Mouse (Mus musculus): ENCODE measurements around the gene Fam89b. TPM values are rescaled to one million over a fixed set of nuclear protein-coding genes. Genes with fewer than 3 reads are reported as not detected.

Gene Fam89b
- total and polyA plus RNA-seq, 2 experiments: 6.8 to 56.6 TPM

GRCm38 (mm10) chr19:5767271-5767670, 37.8 kb upstream of the Fam89b start:
- DNase-seq (ENCODE audit: extremely low read depth, low read depth, low spot score): no peak
- Histone ChIP-seq H3K36me3 (ENCODE audit: control insufficient read depth, insufficient read depth, low read length) (peaks cover 16% of the 10 kb centered on the region), H3K27ac (replicated peaks; ENCODE audit: insufficient read depth, low read depth, low read length) (no peak overlapping the region), H3K4me1 (ENCODE audit: control insufficient read depth, insufficient read depth, low read length) (peaks cover 6% of the 10 kb centered on the region), H3K4me3 (ENCODE audit: insufficient read depth, low read depth, low read length) (no peak overlapping the region), H3K9ac (ENCODE audit: low read depth, low read length) (no peak overlapping the region), H3K79me2 (ENCODE audit: control insufficient read depth, insufficient read depth, low read length) (peaks cover 5% of the 10 kb centered on the region; the same call in 1 of the 2 replicates), H3K27me3 (ENCODE audit: control insufficient read depth, insufficient read depth, low read length) (no peaks in the 10 kb centered on the region)
- TF ChIP-seq CTCF (IDR thresholded peaks at IDR 0.05; ENCODE audit: low read depth, low read length) (no peak), POLR2A (IDR thresholded peaks at IDR 0.05; ENCODE audit: extremely low read depth, insufficient read depth, low read length) (no peak)
- WGBS: 88% methylated on average over 4 of the region's 4 CpGs

GRCm38 (mm10) chr19:5763163-5763562, 33.7 kb upstream of the Fam89b start:
- Histone ChIP-seq H3K79me2 (ENCODE audit: control insufficient read depth, insufficient read depth, low read length) (no peaks in the 10 kb centered on the region), H3K4me3 (ENCODE audit: insufficient read depth, low read depth, low read length) (no peak overlapping the region), H3K4me1 (ENCODE audit: control insufficient read depth, insufficient read depth, low read length) (no peaks in the 10 kb centered on the region), H3K27ac (replicated peaks; ENCODE audit: insufficient read depth, low read depth, low read length) (no peak overlapping the region), H3K36me3 (ENCODE audit: control insufficient read depth, insufficient read depth, low read length) (peaks cover 25% of the 10 kb centered on the region), H3K27me3 (ENCODE audit: control insufficient read depth, insufficient read depth, low read length) (no peaks in the 10 kb centered on the region), H3K9ac (ENCODE audit: low read depth, low read length) (no peak overlapping the region)
- TF ChIP-seq CTCF (IDR thresholded peaks at IDR 0.05; ENCODE audit: low read depth, low read length) (no peak), POLR2A (IDR thresholded peaks at IDR 0.05; ENCODE audit: extremely low read depth, insufficient read depth, low read length) (no peak)
- peak; percentile 41 for DNase-seq (ENCODE audit: extremely low read depth, low read depth, low spot score)
- WGBS: 84% methylated on average over 6 of the region's 6 CpGs

- Histone ChIP-seq H3K27ac (replicated peaks; ENCODE audit: insufficient read depth, low read depth, low read length) (no peak overlapping the region), H3K4me3 (ENCODE audit: insufficient read depth, low read depth, low read length) (no peak overlapping the region), H3K27me3 (ENCODE audit: control insufficient read depth, insufficient read depth, low read length) (no peaks in the 10 kb centered on the region), H3K4me1 (ENCODE audit: control insufficient read depth, insufficient read depth, low read length) (no peaks in the 10 kb centered on the region), H3K36me3 (ENCODE audit: control insufficient read depth, insufficient read depth, low read length) (peaks cover 18% of the 10 kb centered on the region), H3K79me2 (ENCODE audit: control insufficient read depth, insufficient read depth, low read length) (no peaks in the 10 kb centered on the region), H3K9ac (ENCODE audit: low read depth, low read length) (no peak overlapping the region)
- WGBS: 93% methylated on average over 14 of the region's 14 CpGs
- DNase-seq (ENCODE audit: extremely low read depth, low read depth, low spot score): no peak
- TF ChIP-seq POLR2A (IDR thresholded peaks at IDR 0.05; ENCODE audit: extremely low read depth, insufficient read depth, low read length): no peak
- TF ChIP-seq CTCF (IDR thresholded peaks at IDR 0.05; ENCODE audit: low read depth, low read length): no peak
Observed at GRCm38 (mm10) chr19:5758878-5759403, 29.5 kb upstream of the Fam89b start.

GRCm38 (mm10) chr19:5756991-5757636, 27.7 kb upstream of the Fam89b start:
- no peak overlapping the region for H3K27ac ChIP-seq (replicated peaks; ENCODE audit: insufficient read depth, low read depth, low read length)
- H3K27me3 ChIP-seq (ENCODE audit: control insufficient read depth, insufficient read depth, low read length): no peaks in the 10 kb centered on the region
- H3K4me1 ChIP-seq (ENCODE audit: control insufficient read depth, insufficient read depth, low read length): no peaks in the 10 kb centered on the region
- H3K79me2 ChIP-seq (ENCODE audit: control insufficient read depth, insufficient read depth, low read length): no peaks in the 10 kb centered on the region
- TF ChIP-seq POLR2A (IDR thresholded peaks at IDR 0.05; ENCODE audit: extremely low read depth, insufficient read depth, low read length): no peak
- no peak for TF ChIP-seq CTCF (IDR thresholded peaks at IDR 0.05; ENCODE audit: low read depth, low read length)
- no peak overlapping the region for H3K9ac ChIP-seq (ENCODE audit: low read depth, low read length)
- H3K4me3 ChIP-seq (ENCODE audit: insufficient read depth, low read depth, low read length): no peak overlapping the region
- WGBS: 46% methylated on average over 36 of the region's 36 CpGs
- peaks cover 14% of the 10 kb centered on the region for H3K36me3 ChIP-seq (ENCODE audit: control insufficient read depth, insufficient read depth, low read length)
- no peak for DNase-seq (ENCODE audit: extremely low read depth, low read depth, low spot score)

DNA sequence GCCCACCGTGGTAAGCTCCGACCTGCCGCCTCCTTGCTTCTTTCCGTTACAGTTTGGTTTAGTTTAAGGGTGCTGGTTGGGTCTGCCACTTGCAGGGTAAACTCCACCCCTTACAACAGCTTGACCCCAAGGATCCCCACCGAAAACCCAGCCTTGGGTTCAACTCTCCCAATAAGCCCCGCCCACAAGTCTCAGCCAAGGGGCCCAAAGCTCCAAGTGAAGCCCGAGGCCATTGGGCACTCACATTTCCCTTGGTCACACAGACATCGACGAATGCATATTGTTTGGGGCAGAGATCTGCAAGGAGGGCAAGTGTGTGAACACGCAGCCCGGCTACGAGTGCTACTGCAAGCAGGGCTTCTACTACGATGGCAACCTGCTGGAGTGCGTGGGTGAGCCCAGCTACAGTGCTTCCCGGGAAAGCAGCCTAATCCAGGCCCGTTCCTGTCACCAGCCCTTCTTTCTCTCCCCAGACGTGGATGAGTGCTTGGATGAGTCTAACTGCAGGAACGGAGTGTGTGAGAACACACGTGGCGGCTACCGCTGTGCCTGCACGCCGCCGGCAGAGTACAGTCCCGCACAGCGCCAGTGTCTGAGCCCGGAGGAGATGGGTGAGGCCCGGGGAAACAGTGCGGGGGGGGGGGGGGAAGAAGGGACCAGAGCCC, 27.0 kb upstream of the Fam89b start:
- H3K27me3 ChIP-seq (ENCODE audit: control insufficient read depth, insufficient read depth, low read length): no peaks in the 10 kb centered on the region
- no peak for TF ChIP-seq CTCF (IDR thresholded peaks at IDR 0.05; ENCODE audit: low read depth, low read length)
- no peak for TF ChIP-seq POLR2A (IDR thresholded peaks at IDR 0.05; ENCODE audit: extremely low read depth, insufficient read depth, low read length)
- no peak for DNase-seq (ENCODE audit: extremely low read depth, low read depth, low spot score)
- WGBS: 47% methylated on average over 29 of the region's 29 CpGs
- H3K9ac ChIP-seq (ENCODE audit: low read depth, low read length): no peak overlapping the region
- no peak overlapping the region for H3K27ac ChIP-seq (replicated peaks; ENCODE audit: insufficient read depth, low read depth, low read length)
- no peaks in the 10 kb centered on the region for H3K79me2 ChIP-seq (ENCODE audit: control insufficient read depth, insufficient read depth, low read length)
- H3K4me1 ChIP-seq (ENCODE audit: control insufficient read depth, insufficient read depth, low read length): no peaks in the 10 kb centered on the region
- H3K4me3 ChIP-seq (ENCODE audit: insufficient read depth, low read depth, low read length): no peak overlapping the region
- peaks cover 14% of the 10 kb centered on the region for H3K36me3 ChIP-seq (ENCODE audit: control insufficient read depth, insufficient read depth, low read length)

DNA sequence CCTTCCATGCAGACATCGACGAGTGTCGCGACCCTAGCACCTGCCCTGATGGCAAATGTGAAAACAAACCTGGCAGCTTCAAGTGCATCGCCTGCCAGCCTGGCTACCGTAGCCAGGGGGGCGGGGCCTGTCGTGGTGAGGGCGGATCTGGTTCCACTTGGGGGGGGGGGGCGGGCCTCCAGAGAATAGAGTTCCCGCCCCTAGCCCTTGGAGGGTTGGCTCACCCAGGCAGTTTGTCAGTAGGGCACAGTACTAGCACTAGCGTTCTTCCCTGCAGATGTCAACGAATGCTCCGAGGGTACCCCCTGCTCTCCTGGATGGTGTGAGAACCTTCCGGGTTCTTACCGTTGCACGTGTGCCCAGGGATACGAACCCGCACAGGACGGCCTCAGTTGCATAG, 22.3 kb upstream of the Fam89b start:
- Histone ChIP-seq H3K36me3 (ENCODE audit: control insufficient read depth, insufficient read depth, low read length) (no peaks in the 10 kb centered on the region), H3K27me3 (ENCODE audit: control insufficient read depth, insufficient read depth, low read length) (no peaks in the 10 kb centered on the region), H3K79me2 (ENCODE audit: control insufficient read depth, insufficient read depth, low read length) (no peaks in the 10 kb centered on the region), H3K4me3 (ENCODE audit: insufficient read depth, low read depth, low read length) (no peak overlapping the region), H3K4me1 (ENCODE audit: control insufficient read depth, insufficient read depth, low read length) (no peaks in the 10 kb centered on the region), H3K9ac (ENCODE audit: low read depth, low read length) (no peak overlapping the region), H3K27ac (replicated peaks; ENCODE audit: insufficient read depth, low read depth, low read length) (no peak overlapping the region)
- peak; percentile 41 for DNase-seq (ENCODE audit: extremely low read depth, low read depth, low spot score)
- WGBS: 19% methylated on average over 20 of the region's 20 CpGs
- TF ChIP-seq CTCF (IDR thresholded peaks at IDR 0.05; ENCODE audit: low read depth, low read length): no peak
- TF ChIP-seq POLR2A (IDR thresholded peaks at IDR 0.05; ENCODE audit: extremely low read depth, insufficient read depth, low read length): no peak

All from liver, adult 2 months (tissue).